Mouse (Mus musculus): ENCODE results near the gene Dnaja2. TPM values are rescaled to one million over a fixed set of nuclear protein-coding genes. Genes with fewer than 3 reads are reported as not detected.

Dnaja2 gene
- polyA plus RNA-seq, 1 experiment from 2014 or later: 181 TPM

DNA sequence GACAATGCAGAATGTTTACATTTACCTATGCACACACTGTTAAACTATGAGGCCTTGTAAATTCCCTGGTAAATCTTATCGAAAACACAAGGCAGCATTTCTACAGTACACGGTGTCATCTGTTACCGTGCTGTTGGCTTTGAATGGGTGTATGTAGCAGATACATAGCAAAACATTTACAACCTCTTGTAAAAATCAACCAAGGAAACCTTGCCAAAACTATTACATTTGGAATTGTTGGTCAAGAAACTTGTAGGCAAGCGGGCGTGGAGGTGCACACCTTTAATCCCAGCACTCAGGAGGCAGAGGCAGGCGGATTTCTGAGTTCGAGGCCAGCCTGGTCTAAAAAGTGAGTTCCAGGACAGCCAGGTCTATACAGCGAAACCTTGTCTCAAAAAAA lies 8.2 kb upstream of the Dnaja2 start:
- Histone ChIP-seq H3K27ac (ENCODE audit: low read length) (no peak overlapping the region), H3K36me3 (ENCODE audit: control insufficient read depth, insufficient read depth) (no peaks in the 10 kb centered on the region), H3K4me2 (ENCODE audit: low read depth, low read length) (no peak overlapping the region), H3K9me3 (replicated peaks; ENCODE audit: control insufficient read depth, low read length) (no peaks in the 10 kb centered on the region), H3K9ac (ENCODE audit: low read length) (no peak overlapping the region), H3K27me3 (ENCODE audit: control insufficient read depth, insufficient read depth, low read length) (no peaks in the 10 kb centered on the region), H3K4me1 (ENCODE audit: control insufficient read depth, insufficient read depth, low read length) (no peaks in the 10 kb centered on the region), H3K4me3 (ENCODE audit: low read length) (no peak overlapping the region)
- WGBS: 90% methylated on average over 8 of the region's 8 CpGs
- no peak for ATAC-seq (replicated peaks; ENCODE audit: extremely low read depth, insufficient read depth, low FRiP score)

DNA sequence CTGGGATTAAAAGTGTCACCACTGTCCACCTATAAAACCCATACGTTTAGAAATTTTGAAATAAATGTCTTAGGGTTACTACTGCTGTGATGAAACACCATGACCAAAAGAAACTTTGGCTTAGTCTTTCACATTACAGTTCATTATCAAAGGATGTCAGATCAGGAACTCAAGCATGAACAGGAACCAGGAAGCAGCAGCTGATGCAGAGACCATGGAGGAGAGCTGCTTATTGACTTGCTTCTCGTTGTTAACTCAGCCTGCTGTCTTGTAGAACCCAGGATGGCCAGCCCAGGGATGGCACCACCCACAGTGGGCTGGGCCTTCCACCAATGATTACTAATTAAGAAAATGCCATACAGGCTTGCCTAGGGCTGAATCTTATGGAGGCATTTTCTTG lies 4.8 kb upstream of the Dnaja2 start:
- Histone ChIP-seq H3K4me1 (ENCODE audit: control insufficient read depth, insufficient read depth, low read length) (peaks cover 5% of the 10 kb centered on the region; the same call in 1 of the 2 replicates), H3K27ac (ENCODE audit: low read length) (no peak overlapping the region), H3K27me3 (ENCODE audit: control insufficient read depth, insufficient read depth, low read length) (no peaks in the 10 kb centered on the region), H3K4me2 (ENCODE audit: low read depth, low read length) (no peak overlapping the region), H3K36me3 (ENCODE audit: control insufficient read depth, insufficient read depth) (no peaks in the 10 kb centered on the region), H3K9me3 (replicated peaks; ENCODE audit: control insufficient read depth, low read length) (no peaks in the 10 kb centered on the region), H3K9ac (ENCODE audit: low read length) (no peak overlapping the region), H3K4me3 (ENCODE audit: low read length) (no peak overlapping the region)
- no peak for ATAC-seq (replicated peaks; ENCODE audit: extremely low read depth, insufficient read depth, low FRiP score)
- 56% methylated on average over 2 of the region's 2 CpGs for WGBS

DNA sequence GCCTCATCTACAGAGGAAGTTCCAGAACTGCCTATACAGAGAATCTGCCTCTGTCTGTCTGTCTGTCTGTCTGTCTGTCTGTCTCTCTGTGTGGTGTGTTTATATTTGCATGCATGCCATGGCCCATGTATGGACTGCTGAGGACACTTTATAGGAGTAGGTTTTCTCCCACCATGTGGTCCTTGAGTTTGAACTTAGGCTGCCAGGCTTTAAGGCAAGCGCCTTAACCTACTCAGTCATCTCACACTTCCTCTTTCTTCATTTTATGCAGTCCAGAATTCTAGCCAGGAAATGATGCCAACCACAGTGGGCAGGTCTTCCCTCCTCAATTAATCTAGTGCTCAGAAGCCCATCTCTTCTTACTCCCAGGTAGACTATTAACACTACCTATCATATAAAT lies 4.1 kb upstream of the Dnaja2 start:
- Histone ChIP-seq H3K4me3 (ENCODE audit: low read length) (no peak overlapping the region), H3K27me3 (ENCODE audit: control insufficient read depth, insufficient read depth, low read length) (no peaks in the 10 kb centered on the region), H3K36me3 (ENCODE audit: control insufficient read depth, insufficient read depth) (no peaks in the 10 kb centered on the region), H3K4me2 (ENCODE audit: low read depth, low read length) (no peak overlapping the region), H3K27ac (ENCODE audit: low read length) (no peak overlapping the region), H3K9ac (ENCODE audit: low read length) (no peak overlapping the region), H3K4me1 (ENCODE audit: control insufficient read depth, insufficient read depth, low read length) (peaks cover 5% of the 10 kb centered on the region; the same call in 1 of the 2 replicates), H3K9me3 (replicated peaks; ENCODE audit: control insufficient read depth, low read length) (no peaks in the 10 kb centered on the region)
- no peak for ATAC-seq (replicated peaks; ENCODE audit: extremely low read depth, insufficient read depth, low FRiP score)
- WGBS: 76% methylated on average over 1 of the region's 1 CpGs

DNA sequence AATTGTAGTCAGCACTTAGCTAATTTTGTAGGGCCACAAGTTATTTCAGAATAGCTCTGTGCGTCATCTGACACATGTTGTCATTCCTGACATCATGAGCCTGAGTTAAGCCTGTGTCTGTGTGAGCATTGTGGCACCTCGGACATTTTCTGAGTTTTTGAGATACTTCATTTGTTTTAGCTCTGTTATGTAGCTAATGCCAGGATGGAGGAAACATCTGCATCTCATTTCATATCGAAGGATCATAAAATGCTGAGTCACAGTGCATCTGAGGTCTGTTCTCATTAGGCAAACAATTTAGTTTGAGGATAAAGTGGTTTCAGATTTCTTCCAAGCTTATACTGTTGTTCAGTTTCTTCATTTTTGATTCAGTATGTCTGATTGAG lies 2.5 kb upstream of the Dnaja2 start:
- no peak for ATAC-seq (replicated peaks; ENCODE audit: extremely low read depth, insufficient read depth, low FRiP score)
- H3K27ac ChIP-seq (ENCODE audit: low read length): no peak overlapping the region
- WGBS: 58% methylated on average over 3 of the region's 3 CpGs

DNA sequence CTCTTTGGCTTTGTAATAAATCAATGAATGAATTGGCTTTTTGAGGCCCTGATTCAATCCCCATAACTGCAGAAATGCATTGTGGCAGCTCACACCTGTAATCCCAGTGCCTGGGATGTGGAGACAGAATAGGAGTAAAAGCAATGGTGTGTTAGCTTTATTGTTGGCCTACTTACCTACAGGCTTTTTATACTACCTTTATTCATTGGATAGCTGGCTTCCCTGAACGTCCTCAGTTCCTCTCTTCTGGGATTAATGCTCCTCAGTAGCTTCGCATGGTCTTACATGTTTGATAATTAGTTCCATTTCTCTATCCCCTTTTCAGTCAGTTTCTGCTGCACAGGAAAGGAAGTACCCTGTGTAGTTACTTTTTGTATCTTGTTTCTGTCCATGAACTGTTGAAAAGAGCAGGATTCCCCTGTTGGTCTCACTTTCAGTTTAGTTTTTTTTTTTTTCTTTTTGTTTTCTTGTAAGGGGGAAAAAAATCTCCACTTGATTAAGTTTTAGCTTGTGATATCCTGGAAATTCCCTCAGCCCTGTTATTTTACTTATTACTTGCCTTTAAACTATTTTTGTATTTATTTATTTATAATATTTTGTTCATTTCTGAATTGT lies 1.9 kb upstream of the Dnaja2 start:
- peaks cover 10% of the 10 kb centered on the region for H3K36me3 ChIP-seq (ENCODE audit: control insufficient read depth, insufficient read depth)
- no peak overlapping the region for H3K27ac ChIP-seq (ENCODE audit: low read length)
- no peak for ATAC-seq (replicated peaks; ENCODE audit: extremely low read depth, insufficient read depth, low FRiP score)
- H3K4me1 ChIP-seq (ENCODE audit: control insufficient read depth, insufficient read depth, low read length): peaks cover 14% of the 10 kb centered on the region
- no peaks in the 10 kb centered on the region for H3K27me3 ChIP-seq (ENCODE audit: control insufficient read depth, insufficient read depth, low read length)
- no peak overlapping the region for H3K9ac ChIP-seq (ENCODE audit: low read length)
- 73% methylated on average over 2 of the region's 2 CpGs for WGBS
- no peak overlapping the region for H3K4me2 ChIP-seq (ENCODE audit: low read depth, low read length)
- H3K9me3 ChIP-seq (replicated peaks; ENCODE audit: control insufficient read depth, low read length): no peaks in the 10 kb centered on the region
- no peak overlapping the region for H3K4me3 ChIP-seq (ENCODE audit: low read length)

More for the DNA sequence above, 2.5 kb upstream of the Dnaja2 start:
- Histone ChIP-seq H3K4me1 (ENCODE audit: control insufficient read depth, insufficient read depth, low read length) (peaks cover 10% of the 10 kb centered on the region; the same call in 1 of the 2 replicates), H3K27me3 (ENCODE audit: control insufficient read depth, insufficient read depth, low read length) (no peaks in the 10 kb centered on the region), H3K4me2 (ENCODE audit: low read depth, low read length) (no peak overlapping the region), H3K9ac (ENCODE audit: low read length) (no peak overlapping the region), H3K4me3 (ENCODE audit: low read length) (no peak overlapping the region), H3K36me3 (ENCODE audit: control insufficient read depth, insufficient read depth) (peaks cover 5% of the 10 kb centered on the region), H3K9me3 (replicated peaks; ENCODE audit: control insufficient read depth, low read length) (no peaks in the 10 kb centered on the region)

DNA sequence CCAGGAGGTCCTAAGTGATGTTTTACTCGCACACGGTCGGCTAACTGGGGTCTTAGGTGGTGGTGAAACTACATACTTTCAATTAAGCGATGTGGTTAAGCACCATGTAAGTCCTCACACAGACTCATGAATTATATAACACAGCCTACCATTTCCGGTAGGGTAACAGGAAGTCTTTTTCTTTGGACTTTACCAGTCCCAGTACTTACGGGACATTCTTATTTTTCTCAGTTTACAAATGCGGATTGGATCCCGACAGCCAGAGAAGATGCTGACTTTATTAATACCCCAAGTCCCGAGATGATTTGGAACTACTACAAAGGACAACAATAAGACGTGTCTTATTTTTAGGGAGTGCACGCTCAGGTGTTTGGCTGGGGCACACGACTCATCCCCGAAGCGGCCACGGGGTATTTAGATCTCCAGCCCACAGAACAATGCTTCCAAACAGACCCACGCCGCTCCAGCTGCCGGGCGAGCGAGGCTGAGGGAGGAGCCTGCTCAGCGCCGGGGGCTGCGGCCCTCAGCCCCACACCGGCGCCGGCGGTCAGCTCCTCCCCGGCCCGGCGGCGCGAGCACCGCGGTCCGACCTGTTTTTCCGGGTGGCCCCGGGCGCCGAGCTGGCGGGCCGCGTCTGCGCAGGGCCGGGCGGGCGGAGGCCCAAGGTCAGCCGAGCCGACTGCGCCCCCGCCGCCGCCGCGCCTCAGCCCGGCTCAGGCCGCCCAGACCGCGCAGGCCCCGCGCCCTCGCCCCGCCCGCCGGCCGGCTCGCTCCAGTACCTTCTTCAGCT lies 558 bp downstream of the Dnaja2 start:
- ATAC-seq (replicated peaks; ENCODE audit: extremely low read depth, insufficient read depth, low FRiP score): peak; percentile 82
- WGBS: under 1% methylated on average over 60 of the region's 66 CpGs
- H3K27me3 ChIP-seq (ENCODE audit: control insufficient read depth, insufficient read depth, low read length): no peaks in the 10 kb centered on the region

DNA sequence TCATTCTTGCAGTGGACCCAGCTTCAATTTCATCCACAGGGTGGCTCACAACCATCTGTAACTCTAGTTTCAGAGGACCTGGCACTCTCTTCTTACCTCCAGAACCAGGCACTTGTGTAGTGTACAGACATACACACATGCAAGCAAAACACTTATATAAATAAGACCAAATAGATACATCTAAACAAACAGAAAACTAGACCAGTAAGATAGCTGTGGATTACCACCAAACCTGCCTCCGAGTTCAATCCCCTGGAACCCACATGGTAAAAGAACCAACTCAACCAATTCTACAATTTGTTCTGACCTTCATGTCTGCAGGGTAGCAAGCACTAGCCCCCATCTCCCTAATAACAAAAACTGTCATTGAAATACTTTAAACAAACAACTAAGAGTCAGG lies 3.2 kb downstream of the Dnaja2 start:
- Histone ChIP-seq H3K9ac (ENCODE audit: low read length) (no peak overlapping the region), H3K27me3 (ENCODE audit: control insufficient read depth, insufficient read depth, low read length) (no peaks in the 10 kb centered on the region), H3K4me3 (ENCODE audit: low read length) (no peak overlapping the region), H3K9me3 (replicated peaks; ENCODE audit: control insufficient read depth, low read length) (no peaks in the 10 kb centered on the region), H3K27ac (ENCODE audit: low read length) (no peak overlapping the region), H3K36me3 (ENCODE audit: control insufficient read depth, insufficient read depth) (peaks cover 43% of the 10 kb centered on the region), H3K4me1 (ENCODE audit: control insufficient read depth, insufficient read depth, low read length) (peaks cover 16% of the 10 kb centered on the region), H3K4me2 (ENCODE audit: low read depth, low read length) (no peak overlapping the region)
- 88% methylated on average over 1 of the region's 1 CpGs for WGBS
- no peak for ATAC-seq (replicated peaks; ENCODE audit: extremely low read depth, insufficient read depth, low FRiP score)

More for the DNA sequence above, 558 bp downstream of the Dnaja2 start:
- Histone ChIP-seq H3K36me3 (ENCODE audit: control insufficient read depth, insufficient read depth) (peaks cover 22% of the 10 kb centered on the region), H3K4me3 (ENCODE audit: low read length) (peak overlapping the region; percentile 69), H3K9me3 (replicated peaks; ENCODE audit: control insufficient read depth, low read length) (no peaks in the 10 kb centered on the region), H3K4me1 (ENCODE audit: control insufficient read depth, insufficient read depth, low read length) (peaks cover 16% of the 10 kb centered on the region), H3K27ac (ENCODE audit: low read length) (peak overlapping the region; percentile 85), H3K9ac (ENCODE audit: low read length) (peak overlapping the region; percentile 90), H3K4me2 (ENCODE audit: low read depth, low read length) (peak overlapping the region; percentile 96)

DNA sequence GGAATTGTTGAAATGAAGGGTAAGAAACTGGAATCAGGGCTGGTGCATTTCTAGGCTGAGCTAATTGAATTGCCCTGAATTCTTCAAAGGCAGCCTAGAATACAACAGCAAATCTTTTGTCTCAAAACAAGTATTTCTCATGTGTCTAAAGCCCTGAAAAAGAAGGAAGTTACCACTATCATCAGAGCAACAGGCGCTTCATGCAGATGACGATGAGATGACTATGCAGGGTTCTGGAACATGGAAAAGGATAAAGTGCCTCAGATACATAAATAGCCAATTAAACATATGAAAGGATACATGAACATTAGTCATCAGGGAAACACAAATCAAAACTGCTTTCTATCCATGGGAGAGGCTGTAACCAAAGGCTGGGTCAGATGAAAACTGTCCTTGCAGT lies 18.8 kb downstream of the Dnaja2 start:
- Histone ChIP-seq H3K27ac (ENCODE audit: low read length) (no peak overlapping the region), H3K27me3 (ENCODE audit: control insufficient read depth, insufficient read depth, low read length) (no peaks in the 10 kb centered on the region), H3K4me3 (ENCODE audit: low read length) (no peak overlapping the region), H3K4me1 (ENCODE audit: control insufficient read depth, insufficient read depth, low read length) (no peaks in the 10 kb centered on the region), H3K36me3 (ENCODE audit: control insufficient read depth, insufficient read depth) (peaks cover 38% of the 10 kb centered on the region), H3K4me2 (ENCODE audit: low read depth, low read length) (no peak overlapping the region), H3K9ac (ENCODE audit: low read length) (no peak overlapping the region), H3K9me3 (replicated peaks; ENCODE audit: control insufficient read depth, low read length) (no peaks in the 10 kb centered on the region)
- no peak for ATAC-seq (replicated peaks; ENCODE audit: extremely low read depth, insufficient read depth, low FRiP score)
- 96% methylated on average over 2 of the region's 2 CpGs for WGBS

DNA sequence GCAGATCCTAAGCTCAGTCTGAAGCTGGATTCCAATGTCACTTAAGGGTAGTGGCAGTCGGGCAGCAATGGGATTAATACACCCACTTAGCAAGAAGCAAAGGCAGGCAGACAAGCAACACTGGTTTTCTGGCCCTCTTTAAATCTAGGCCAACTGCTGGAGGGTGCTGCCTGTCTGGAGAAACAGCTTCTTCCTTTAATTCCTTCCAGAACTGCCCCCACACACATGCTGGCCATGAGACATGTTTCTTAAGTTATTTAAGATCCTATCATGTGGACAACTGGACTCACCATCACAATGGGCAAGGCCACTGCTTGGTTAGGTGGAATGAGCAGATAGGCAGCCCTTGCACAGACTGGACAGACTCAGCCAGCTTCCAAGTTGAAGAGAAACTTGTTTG lies 21.0 kb downstream of the Dnaja2 start:
- Histone ChIP-seq H3K36me3 (ENCODE audit: control insufficient read depth, insufficient read depth) (peaks cover 29% of the 10 kb centered on the region), H3K4me3 (ENCODE audit: low read length) (no peak overlapping the region), H3K9me3 (replicated peaks; ENCODE audit: control insufficient read depth, low read length) (no peaks in the 10 kb centered on the region; the same call in 1 of the 2 replicates), H3K4me2 (ENCODE audit: low read depth, low read length) (no peak overlapping the region), H3K27me3 (ENCODE audit: control insufficient read depth, insufficient read depth, low read length) (no peaks in the 10 kb centered on the region), H3K4me1 (ENCODE audit: control insufficient read depth, insufficient read depth, low read length) (no peaks in the 10 kb centered on the region), H3K27ac (ENCODE audit: low read length) (no peak overlapping the region), H3K9ac (ENCODE audit: low read length) (no peak overlapping the region)
- 86% methylated on average over 1 of the region's 1 CpGs for WGBS
- ATAC-seq (replicated peaks; ENCODE audit: extremely low read depth, insufficient read depth, low FRiP score): no peak
